Mouse (Mus musculus): ENCODE measurements around the gene Skiv2l.
A peak's percentile ranks its signal among the peaks of the same experiment; 100 is the strongest.

The Skiv2l gene

DNA sequence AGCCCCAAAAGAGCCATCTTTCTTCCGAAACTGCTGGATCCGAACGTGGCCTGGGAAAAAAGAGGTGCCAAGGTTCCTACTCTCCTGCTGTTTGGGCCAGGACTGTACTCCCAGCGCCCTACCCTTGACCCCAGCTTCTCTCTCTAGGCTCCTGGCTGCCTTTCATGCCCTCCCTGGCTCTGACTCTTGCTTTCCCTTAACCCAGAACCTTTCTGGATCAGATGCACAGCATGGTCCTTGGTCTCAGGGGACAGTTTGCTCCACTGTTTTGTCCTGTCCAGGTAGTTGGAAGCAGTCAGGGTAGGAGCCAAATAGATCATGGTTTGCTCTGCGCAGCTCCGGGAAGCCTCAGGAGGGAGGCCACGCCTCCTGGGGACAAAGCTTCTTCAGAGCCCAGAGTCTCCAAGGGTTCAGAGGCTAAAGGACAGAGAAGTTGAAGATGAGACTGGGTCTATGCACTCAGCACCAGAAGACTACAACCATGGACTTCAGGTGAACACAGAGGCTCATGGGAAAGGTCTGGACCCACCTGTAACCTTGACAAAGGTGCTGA, 35.1 kb downstream of the Skiv2l start:
- DNase-seq (ENCODE audit: inconsistent age in 2 of 2, low spot score in 1 of 2) = peak in 1 of 2 experiments; percentile 61

DNA sequence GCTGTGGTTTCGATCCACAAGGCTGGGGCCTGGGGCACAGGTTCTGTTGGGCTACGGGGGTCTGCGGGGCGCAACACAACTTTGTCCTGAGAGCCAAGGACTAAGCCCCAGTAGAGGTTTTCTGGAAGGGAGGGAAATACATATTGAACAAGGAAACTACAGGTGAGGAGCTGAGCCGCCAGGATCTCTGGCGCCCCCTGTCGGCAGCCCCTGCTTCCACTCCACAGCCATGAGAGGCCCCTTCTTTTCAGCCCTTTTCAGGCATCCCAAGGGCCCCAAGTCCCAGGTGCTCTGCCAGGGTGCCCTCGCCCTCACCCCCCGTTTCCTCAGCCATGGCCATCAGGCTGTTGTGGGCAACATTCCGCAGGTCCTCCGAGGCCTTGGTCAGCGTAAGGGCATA, 36.3 kb downstream of the Skiv2l start:
- DNase-seq (ENCODE audit: inconsistent age in 2 of 2, low spot score in 1 of 2) = peak; percentile 56 to 78

DNA sequence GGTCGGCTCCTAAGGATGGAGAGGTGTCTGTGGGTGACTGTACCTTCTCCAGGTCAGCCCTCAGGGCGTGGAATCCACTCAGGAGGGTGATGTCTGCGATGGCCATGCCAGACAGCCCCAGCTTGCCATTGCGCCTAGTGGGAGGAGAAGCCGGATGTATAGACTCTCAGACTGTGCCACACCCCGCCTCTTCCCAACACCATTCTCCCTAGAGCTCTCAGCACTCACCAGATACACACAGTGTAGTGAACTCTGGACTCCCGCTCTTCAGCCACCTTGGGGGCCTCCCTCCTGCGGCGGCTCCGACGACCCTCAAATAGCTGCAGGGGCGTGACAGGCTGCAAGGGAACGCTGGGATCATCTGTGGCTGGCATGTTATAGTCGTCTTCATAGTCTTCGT, 38.7 kb downstream of the Skiv2l start:
- no peak for DNase-seq (ENCODE audit: inconsistent age in 2 of 2, low spot score in 1 of 2)

DNA sequence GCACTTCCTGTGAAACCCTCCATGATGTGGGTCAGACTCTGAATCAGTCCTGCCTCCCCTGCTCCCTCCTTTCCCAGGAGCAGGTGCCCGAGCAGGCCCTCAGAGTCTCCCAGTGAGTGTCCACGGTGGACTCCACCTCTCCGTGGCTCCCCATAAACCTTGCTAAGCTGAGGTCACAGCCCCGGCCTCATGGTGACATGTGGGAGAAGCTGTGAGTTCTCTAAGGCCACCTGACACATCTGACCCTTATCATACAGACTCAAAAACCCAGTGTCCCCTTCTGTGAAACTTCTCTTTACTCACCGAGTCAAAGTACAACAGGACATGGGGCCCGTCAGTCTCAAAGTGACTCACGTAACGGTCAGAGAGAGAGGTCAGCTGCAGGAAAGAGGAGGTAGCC, 39.2 kb downstream of the Skiv2l start:
- DNase-seq (ENCODE audit: inconsistent age in 2 of 2, low spot score in 1 of 2) = peak; percentile 71 to 85

DNA sequence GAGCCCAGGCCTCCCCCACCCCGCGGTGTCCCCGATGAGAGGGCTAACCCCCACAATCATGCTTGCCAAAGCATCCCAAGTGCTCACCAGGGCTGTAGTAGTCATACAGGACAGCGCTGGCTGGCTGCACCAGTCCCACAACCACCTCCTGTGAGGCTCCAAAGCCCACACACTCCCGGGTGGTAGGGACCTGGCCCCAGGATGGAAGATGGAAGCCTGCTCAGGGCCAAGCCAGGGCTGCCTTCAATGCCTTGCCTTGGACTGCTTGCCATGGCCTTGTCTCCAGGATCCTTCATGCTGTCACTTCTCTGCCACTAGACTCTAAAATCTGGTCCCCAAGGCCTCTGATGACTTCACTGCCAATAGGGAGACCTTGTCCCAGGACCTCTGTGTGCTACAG, 39.6 kb downstream of the Skiv2l start:
- peak; percentile 84 to 90 for DNase-seq (ENCODE audit: inconsistent age in 2 of 2, low spot score in 1 of 2)

DNA sequence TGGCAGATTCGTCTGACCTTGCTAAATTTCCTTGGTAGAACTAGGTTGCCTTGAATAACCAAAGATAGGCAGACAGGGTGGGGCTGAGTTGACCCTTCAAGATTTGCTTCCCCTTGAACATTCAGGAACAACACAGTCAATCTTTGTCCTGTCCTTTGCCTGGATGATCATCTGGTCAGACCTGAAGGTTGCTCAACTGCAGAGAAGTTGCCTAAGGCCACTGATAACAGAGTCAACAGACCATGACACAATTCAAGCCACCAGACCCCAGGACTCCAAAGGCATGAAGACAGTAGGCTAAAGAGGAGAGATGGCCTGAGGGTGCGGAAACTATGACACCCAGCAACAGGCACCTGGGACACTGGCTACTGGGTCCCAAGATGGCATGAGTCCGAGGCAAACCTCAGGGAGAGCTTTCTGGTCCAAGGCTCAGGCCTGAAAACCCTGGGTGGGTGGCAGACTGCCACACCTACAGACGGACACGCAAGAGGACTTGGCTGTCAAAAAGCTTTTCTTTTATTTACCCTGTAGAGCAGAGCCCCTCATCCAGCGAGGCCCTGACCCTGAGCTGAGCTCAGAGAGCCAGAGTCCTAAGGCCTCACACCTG, 41.3 kb downstream of the Skiv2l start:
- peak in 1 of 2 experiments; percentile 80 for DNase-seq (ENCODE audit: inconsistent age in 2 of 2, low spot score in 1 of 2)

DNA sequence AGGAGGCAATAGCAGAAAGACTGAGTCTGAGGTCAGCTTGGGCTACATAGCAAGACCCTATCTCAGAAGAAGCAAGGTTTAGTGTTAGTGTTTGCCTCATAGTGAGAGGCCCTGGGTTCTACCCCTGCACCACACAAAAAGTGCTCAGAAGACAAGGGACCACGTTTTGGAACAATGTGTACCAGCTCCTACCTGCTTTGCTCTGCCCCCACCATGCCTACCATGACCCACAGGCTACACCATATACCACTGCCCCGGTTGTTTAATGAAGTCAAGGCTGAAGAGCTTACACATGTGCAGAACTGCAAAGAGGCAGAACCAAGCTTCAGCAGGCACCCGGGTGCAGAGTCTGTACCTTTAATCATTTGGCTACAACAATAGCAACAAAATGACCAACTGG, 42.8 kb downstream of the Skiv2l start:
- DNase-seq (ENCODE audit: inconsistent age in 2 of 2, low spot score in 1 of 2) = no peak

DNA sequence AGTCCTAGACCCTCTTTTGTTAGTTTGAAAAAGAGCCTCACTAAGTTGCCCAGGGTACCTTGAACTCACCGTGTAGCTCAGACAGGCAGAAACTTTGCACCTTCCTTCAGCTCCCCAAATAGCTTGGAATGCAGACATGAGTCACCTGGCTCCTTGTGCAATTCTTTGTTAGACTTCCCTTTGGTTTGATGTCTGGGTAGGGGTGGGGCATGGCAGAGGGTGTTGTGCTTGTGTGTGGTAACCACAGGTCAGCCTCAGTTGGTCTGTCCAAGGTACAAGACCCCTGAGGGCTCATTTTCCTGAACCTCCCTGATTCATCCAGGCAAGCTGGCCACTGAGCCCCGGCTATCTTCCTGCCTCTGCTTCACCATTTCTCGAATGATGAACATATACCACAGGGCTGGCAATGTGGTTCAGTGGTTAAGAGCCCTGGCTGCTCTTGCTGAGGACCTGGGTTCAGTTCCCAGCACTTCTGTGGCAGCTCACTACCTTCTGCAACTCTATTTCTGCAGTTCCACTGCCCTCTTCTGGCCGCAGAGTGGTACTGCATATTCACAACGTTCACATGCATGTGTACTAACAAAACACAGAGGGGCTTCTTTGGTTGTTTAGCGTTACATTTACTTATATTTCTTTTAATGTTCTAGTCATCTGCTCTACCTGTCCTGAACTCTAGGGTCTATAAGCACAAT, 45.0 kb downstream of the Skiv2l start:
- no peak for DNase-seq (ENCODE audit: inconsistent age in 2 of 2, low spot score in 1 of 2)

DNA sequence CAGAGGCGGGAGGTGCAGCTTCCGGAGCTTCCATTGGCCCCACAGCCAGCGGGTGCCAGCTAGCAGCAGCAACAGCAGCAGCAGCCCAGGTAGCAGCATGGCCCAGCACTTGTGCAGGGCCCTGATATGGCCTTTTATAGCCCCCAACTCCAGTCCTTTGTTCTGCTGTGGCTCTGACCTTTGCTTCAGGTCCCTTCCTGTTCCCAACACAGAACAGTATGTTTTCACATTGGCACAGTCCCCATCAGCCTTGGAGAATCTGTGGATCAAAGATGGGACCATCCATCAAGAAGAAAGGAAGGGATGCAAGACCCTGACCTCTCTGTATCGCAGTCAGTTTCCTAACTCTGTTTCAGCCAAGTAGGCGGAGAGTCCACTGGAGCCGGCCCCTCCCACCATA, 45.7 kb downstream of the Skiv2l start, which contains the start of gene Cyp21a1:
TSS of gene Cyp21a1 (minus strand) at position 261 of the 400 bp plus-strand sequence.
- peak; percentile 90 to 96 for DNase-seq (ENCODE audit: inconsistent age in 2 of 2, low spot score in 1 of 2)

DNA sequence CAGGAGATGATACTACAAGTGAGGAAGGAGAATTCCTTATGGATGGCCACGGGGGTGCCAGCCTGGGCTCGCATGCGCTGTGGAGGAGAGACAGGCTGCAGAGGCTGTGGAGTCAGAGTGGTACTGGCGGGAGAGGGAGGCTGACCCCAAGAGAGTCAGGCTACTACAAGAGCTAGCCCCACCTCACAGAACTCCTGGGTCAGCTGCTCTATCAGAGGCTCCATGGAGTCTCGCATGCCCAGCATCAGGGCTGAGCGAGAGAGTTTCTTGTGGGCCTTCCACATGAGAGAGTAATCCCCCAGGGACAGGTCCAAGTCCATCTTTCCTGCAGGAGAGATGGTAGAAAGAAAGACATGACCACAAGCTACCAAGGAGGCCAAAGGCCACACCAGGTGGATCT, 46.6 kb downstream of the Skiv2l start:
- peak; percentile 53 to 80 for DNase-seq (ENCODE audit: inconsistent age in 2 of 2, low spot score in 1 of 2)

DNA sequence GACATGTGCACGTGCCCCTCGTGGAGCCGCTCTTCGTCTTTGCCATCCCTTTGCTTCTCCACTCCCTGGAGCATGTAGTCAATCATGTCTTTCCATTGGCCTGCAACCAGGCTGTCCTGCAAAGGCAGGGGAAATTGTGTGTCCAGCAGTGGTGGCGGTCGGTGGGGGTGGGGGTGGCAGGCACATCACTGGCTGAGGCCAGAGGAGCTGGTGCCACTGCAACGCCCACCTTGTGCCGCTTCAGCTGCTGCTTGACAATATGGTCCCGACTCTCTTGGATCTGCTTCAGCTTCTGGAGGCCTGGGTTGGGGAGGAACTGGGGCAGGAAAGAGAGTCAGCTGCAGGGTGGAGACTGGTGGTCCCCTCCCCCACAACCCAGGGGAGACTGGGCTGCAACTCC, 47.3 kb downstream of the Skiv2l start:
- peak; percentile 51 to 79 for DNase-seq (ENCODE audit: inconsistent age in 2 of 2, low spot score in 1 of 2)

DNA sequence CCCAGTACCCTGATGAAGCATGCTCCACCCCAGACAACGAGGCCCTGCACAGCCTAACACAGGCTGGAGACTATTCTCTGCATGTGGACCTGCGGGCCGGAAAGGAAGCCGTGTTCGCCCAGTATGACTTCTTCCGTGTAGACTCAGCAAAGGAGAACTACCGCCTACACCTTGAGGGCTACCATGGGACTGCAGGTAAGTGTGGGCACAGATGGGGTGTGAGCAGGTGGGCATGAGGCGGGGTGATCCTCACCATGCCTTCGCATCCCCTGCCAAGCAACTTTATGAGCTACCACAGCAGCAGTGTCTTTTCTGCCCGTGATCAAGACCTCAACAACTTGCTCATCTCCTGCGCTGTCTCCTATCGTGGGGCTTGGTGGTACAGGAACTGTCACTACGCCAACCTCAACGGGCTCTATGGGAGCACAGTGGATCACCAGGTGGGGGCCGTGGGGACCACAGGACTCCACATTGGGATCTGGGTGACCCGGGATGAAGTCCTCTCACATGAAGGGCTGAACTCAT, 49.2 kb downstream of the Skiv2l start:
- peak; percentile 43 to 79 for DNase-seq (ENCODE audit: inconsistent age in 2 of 2, low spot score in 1 of 2)

DNA sequence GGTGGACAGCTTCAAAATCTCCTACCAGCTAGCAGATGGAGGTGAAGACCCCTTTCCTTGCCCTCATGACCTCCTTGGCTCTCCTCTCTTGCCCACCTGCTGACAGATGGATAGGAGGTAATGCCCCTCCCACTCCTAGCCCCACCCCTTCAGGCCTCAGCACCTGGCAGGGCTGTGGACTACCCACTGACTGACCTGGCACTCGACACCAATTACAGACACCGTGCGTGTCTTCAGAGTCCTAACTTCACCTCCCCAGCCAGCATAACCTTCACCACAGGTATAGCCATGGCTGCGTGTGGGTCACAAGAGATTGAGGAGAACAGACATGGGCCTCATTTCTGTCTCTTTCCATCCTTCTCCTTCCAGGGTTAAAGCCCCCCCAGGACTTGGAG, 50.5 kb downstream of the Skiv2l start:
- DNase-seq (ENCODE audit: inconsistent age in 2 of 2, low spot score in 1 of 2) = peak in 1 of 2 experiments; percentile 86

DNA sequence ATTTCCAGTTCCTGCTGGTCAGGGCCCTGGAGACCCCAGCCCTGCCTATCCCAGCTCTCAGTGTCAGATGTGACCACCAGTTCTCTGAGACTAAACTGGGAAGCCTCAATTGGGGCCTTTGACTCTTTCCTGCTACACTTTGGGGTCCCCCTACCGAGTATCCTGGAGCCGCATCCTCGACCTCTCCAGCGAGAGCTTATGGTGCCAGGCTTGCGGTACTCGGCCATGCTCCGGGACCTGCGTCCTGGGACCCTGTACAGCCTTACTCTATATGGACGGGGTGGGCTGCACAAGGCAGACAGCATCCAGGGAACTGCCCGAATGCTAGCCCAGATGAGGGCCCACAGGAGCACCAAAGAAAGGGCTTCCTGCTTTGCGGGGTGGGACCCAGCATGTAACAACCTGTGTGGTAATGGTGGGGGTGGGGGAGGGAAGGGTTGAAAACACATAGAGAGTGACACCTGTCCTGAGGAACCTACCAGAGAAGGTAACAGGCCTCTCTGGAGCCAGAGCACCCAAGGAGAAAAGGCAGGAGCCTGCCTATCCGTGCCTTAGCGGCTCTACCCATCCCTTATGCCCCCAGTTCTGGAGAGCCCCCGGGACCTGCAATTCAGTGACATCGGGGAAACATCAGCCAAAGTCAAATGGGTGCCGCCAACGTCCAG, 51.0 kb downstream of the Skiv2l start:
- peak; percentile 57 to 84 for DNase-seq (ENCODE audit: inconsistent age in 2 of 2, low spot score in 1 of 2)

DNA sequence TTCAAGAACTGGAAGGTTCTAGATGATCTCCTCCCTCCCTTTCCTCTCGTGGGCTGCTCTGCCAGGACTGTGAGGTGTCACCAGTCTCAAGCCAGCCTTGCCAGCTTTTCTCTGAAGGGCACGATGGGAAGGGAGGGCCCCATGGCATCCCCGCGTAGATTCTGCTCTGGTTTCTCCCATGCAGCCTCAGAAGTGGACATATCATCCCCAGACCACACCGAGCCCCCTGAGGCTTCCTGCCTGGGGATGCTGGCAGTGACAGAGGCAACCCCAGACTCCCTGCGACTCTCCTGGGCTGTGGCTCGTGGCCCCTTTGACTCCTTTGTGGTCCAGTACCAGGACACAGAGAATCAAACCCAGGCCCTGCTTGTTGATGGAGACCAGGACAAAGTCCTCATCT, 51.9 kb downstream of the Skiv2l start:
- peak; percentile 74 to 90 for DNase-seq (ENCODE audit: inconsistent age in 2 of 2, low spot score in 1 of 2)

DNA sequence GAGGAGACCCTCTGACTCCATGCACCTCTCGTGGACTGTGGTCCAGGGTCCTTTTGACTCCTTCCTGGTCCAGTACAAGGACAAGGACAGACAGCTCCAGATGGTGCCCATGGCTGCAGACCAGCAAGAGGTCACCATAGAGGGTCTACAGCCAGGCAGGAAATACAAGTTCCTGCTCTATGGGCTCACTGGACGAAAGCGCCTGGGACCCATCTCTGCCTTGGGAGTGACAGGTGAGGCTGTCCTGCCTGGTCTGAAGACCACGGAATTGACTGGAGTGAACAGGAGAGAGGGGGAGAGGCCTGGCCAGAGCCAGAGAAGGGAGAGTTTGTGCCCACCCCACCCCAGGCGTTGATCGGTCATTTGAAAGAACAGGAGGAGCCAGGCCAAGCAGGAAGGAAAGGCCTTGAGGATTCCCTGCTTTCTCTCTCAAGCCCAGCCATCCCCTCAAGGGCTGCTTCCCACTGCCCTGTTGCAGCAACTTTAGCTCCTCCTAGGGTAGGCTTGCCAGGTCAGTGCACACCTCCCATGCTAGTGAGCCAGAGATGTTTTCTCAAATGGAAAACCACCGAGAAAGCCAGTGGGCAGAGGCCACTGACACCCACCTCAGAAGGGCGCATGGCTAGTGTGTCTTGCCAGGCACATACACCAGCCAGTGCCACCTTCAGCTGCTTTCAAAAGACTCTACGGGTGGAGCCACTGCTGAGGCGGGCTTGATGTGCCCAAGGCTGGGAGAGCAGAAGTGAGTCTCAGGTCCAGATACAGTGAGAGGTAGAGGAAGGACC, 52.6 kb downstream of the Skiv2l start:
- DNase-seq (ENCODE audit: inconsistent age in 2 of 2, low spot score in 1 of 2) = peak; percentile 80 to 91

DNA sequence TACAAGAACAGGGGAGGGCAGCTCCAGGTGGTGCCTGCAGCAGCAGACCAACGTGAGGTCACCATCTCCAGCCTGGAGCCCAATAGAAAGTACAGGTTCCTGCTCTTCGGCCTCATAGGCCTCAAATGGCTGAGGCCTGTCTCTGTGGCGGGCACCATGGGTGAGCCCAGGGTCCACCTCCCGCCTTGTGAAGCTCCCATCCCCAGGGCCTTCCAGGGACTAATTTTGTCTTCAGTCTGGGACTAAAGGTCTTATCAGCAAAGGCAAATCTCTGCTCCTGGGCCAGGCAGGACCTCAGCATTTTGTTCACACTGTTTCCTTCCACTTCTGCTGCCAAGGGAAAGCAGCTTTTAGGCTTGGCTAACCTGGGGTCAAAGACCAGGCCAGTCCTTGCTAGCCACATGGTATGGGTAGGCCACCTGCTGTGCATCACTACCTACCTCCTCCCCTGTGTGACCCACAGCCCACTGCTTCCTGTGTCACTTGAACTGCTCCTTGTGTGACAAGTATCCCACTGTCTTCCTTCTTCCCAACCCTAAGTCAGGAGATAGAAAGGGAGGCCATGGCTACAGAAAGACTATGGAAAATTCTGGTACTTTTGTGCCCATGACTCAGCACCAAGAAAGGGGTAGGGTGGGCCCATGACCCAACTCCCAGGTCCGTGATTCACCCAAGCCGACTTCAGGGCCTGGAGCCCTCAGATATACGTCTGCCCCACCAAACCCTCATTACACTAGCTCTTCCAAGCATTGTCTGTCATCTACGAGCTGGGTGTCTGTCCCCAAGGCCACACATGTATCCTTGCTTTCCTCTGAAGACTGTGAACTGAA, 53.5 kb downstream of the Skiv2l start:
- peak; percentile 83 to 91 for DNase-seq (ENCODE audit: inconsistent age in 2 of 2, low spot score in 1 of 2)

DNA sequence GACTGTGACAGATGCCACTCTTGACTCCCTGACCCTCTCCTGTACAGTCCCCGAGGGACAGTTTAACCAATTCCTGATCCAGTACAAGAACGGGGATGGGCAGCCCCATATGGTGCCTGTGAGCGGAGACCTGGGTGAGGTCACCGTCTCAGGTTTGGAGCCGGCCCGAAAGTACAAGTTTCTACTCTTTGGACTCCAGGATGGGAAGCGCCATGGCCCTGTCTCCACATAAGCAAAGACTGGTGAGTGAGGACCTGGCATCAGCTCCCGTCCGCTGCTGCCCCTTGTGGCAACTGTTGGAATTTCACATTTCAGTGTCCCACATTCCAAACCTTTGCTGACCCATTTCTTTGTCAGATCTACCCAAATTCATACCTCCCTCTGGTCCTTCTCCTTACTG, 54.4 kb downstream of the Skiv2l start:
- DNase-seq (ENCODE audit: inconsistent age in 2 of 2, low spot score in 1 of 2) = peak; percentile 88 to 96

DNA sequence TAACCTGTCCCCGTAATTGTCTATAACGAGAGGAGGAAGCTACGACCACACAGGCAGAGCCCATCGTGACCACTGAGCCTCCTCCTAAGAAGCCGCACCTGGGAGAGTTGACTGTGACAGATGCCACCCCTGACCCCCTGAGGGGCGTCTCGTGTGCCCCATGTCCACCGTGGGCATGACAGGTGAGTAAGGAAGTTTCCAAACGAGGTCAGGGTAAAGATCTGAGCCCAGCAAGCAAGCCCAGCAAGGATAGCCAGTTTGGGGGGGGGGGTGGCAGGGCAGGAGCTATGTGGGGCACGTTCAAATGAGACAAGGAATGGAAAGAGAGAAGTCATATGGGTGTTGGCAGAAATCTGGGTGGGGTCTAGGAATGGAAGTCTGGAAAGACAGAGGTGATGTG, 55.0 kb downstream of the Skiv2l start:
- peak; percentile 59 to 83 for DNase-seq (ENCODE audit: inconsistent age in 2 of 2, low spot score in 1 of 2)

Measured in adrenal gland, adult (tissue).